Mouse (Mus musculus) liver, adult 2 months (tissue): ENCODE results near the gene Gstt1. TPM values are rescaled to one million over a fixed set of nuclear protein-coding genes. Genes with fewer than 3 reads are reported as not detected.
"Not testable (repeated sequence)": the region's sequence is repeated elsewhere in the genome, so short reads cannot be mapped to it uniquely, and the experiment has no call there.

ENCODE experiments used
- DNase-seq: peaks from one replicate; pipeline ENCODE4 v3.0.0-alpha.2; 2011; ENCODE audit warnings: low read depth, low spot score; ENCODE audit errors: extremely low read depth
- H3K27ac ChIP-seq: fragments of 200-500 bp; replicated peaks from 2 replicates; pipeline ENCODE4 v1.5.1; 2012; ENCODE audit warnings: low read depth, mild to moderate bottlenecking, control low read depth, inconsistent platforms, low read length; ENCODE audit not compliant: insufficient read depth
- H3K27me3 ChIP-seq: fragments of 200-500 bp; 2 replicates; pipeline ENCODE4 v1.6.1; 2012; ENCODE audit warnings: mild to moderate bottlenecking, moderate library complexity, low read length, inconsistent platforms; ENCODE audit not compliant: control insufficient read depth, insufficient read depth
- H3K36me3 ChIP-seq: fragments of 200-500 bp; 2 replicates; pipeline ENCODE4 v1.6.1; 2012; ENCODE audit warnings: low read length, inconsistent platforms; ENCODE audit not compliant: control insufficient read depth, insufficient read depth
- H3K4me1 ChIP-seq: fragments of 200-500 bp; 2 replicates; pipeline ENCODE4 v1.6.1; 2011; ENCODE audit warnings: low read length; ENCODE audit not compliant: control insufficient read depth, insufficient read depth
- H3K4me3 ChIP-seq: fragments of 200-500 bp; 2 replicates; pipeline ENCODE4 v1.5.1; 2011; ENCODE audit warnings: low read depth, mild to moderate bottlenecking, control low read depth, low read length, moderate library complexity; ENCODE audit not compliant: insufficient read depth
- H3K79me2 ChIP-seq: fragments of 200-500 bp; 2 replicates; pipeline ENCODE4 v1.6.1; 2012; ENCODE audit warnings: inconsistent platforms, mild to moderate bottlenecking, low read length, moderate library complexity; ENCODE audit not compliant: control insufficient read depth, insufficient read depth
- H3K9ac ChIP-seq: fragments of 200-500 bp; 2 replicates; pipeline ENCODE4 v1.6.1; 2012; ENCODE audit warnings: low read depth, mild to moderate bottlenecking, control low read depth, inconsistent platforms, low read length
- CTCF ChIP-seq: fragments of 200-500 bp; IDR thresholded peaks from 2 replicates; pipeline ENCODE4 v1.5.1; 2011; ENCODE audit warnings: low read depth, low read length, control low read depth
- POLR2A ChIP-seq: fragments of 200-500 bp; IDR thresholded peaks from 2 replicates; pipeline ENCODE4 v1.6.1; 2011; ENCODE audit warnings: low read length, control low read depth; ENCODE audit not compliant: insufficient read depth; ENCODE audit errors: extremely low read depth
- WGBS: fragments of 180-500 bp; shearing (Covaris S2); methylation state at CpG from one replicate; pipeline ENCODE4 v1.1.7; 2018; 5-methylcytosine and 5-hydroxymethylcytosine counted together
- polyA plus RNA-seq: library from polyadenylated mRNA; depleted of rRNA; stranded (reverse); fragments of >200 nt; gene quantifications from 2 replicates; pipeline ENCODE4 v1.2.3, GENCODE M21; 2012; rRNA removed
- total RNA-seq: library from RNA; depleted of rRNA; stranded (reverse); fragments of >200 nt; gene quantifications from 2 replicates; pipeline ENCODE4 v1.2.3, GENCODE M21; 2014; rRNA removed

Gene Gstt1
- total RNA-seq (458 and 622 TPM in 2 replicates), polyA plus RNA-seq (1,012 and 1,223 TPM in 2 replicates)

GRCm38 (mm10) chr10:75798176-75798696 is at the start of gene Gstt1:
TSS of gene Gstt1 (minus strand) at chr10:75798584.
- WGBS, result under 1% methylated on average over 18 of the region's 18 CpGs
- H3K9ac ChIP-seq, result peak within 1 kb of the TSS; percentile 75
- no peak for TF ChIP-seq CTCF
- peak; percentile 81; the same call in 1 of the 2 replicates for TF ChIP-seq POLR2A
- H3K27ac ChIP-seq, result peak within 1 kb of the TSS; percentile 81
- H3K4me3 ChIP-seq, result peak within 1 kb of the TSS; percentile 52
- DNase-seq, result peak; percentile 75
- H3K27me3 ChIP-seq, result no peaks in the 10 kb centered on the region
- H3K4me1 ChIP-seq, result peaks cover 20% of the 10 kb centered on the region
- H3K36me3 ChIP-seq, result no peaks in the 10 kb centered on the region
- peaks cover 12% of the 10 kb centered on the region; the same call in 1 of the 2 replicates for H3K79me2 ChIP-seq

DNA sequence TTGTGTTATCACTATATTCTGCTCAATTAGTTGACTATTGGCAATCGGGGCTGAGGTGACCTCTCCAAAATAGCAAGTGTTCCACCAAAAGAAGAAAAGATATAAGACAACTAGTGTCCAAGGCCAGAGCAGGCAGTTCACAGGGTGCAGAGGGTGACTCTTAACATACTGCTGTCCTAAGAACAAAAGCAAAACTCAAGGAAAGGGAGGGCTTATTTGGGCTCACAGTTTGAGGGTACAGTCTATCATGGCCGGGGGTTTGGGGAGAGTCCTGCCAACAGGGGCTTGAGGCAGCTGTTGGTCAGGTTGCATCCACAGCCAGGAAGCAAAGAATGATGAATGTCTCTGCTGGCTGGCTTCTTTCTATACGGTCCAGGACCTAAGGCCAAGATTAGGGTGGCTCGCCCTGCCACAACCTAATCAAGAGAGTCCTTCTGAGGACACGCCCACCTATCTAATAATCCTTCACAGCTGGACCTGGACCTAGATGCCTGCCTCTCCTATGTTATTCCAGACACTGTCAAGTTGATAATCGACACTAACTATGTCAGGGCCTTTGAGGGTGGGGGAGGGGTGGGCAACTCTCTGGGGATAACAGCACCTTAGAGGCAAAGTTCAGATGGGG is 47.0 kb upstream of the Gstt1 start:
- 69% methylated on average over 6 of the region's 6 CpGs for WGBS
- H3K79me2 ChIP-seq, result no peaks in the 10 kb centered on the region
- no peak overlapping the region for H3K27ac ChIP-seq
- H3K27me3 ChIP-seq, result no peaks in the 10 kb centered on the region
- no peaks in the 10 kb centered on the region for H3K4me1 ChIP-seq
- no peak overlapping the region for H3K9ac ChIP-seq
- no peak overlapping the region for H3K4me3 ChIP-seq
- no peak for TF ChIP-seq CTCF
- H3K36me3 ChIP-seq, result no peaks in the 10 kb centered on the region
- no peak for DNase-seq

- Histone ChIP-seq H3K4me3 (no peak overlapping the region), H3K27me3 (no peaks in the 10 kb centered on the region), H3K9ac (no peak overlapping the region), H3K79me2 (no peaks in the 10 kb centered on the region), H3K36me3 (no peaks in the 10 kb centered on the region), H3K4me1 (no peaks in the 10 kb centered on the region), H3K27ac (no peak overlapping the region)
- peak; percentile 54 for DNase-seq
- no peak for TF ChIP-seq POLR2A
- TF ChIP-seq CTCF, result no peak
- 18% methylated on average over 1 of the region's 1 CpGs for WGBS
Measured at GRCm38 (mm10) chr10:75844800-75845199, 46.4 kb upstream of the Gstt1 start.

DNA sequence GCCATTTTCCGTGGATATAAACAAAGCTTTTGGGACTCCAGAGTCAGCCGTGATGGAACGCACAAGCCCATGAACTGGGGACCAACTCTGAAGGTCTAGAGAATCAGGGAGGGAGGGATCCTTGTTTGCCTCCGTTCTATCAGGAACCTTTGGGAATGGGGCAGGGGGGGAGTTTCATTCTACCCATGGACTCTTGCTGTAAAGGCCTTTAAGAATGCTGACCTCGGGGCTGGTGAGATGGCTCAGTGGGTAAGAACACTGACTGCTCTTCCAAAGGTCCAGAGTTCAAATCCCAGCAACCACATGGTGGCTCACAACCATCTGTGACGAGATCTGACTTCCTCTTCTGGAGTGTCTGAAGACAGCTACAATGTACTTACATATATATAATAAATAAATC is 45.5 kb upstream of the Gstt1 start:
- 83% methylated on average over 6 of the region's 6 CpGs for WGBS
- H3K79me2 ChIP-seq, H3K4me1 ChIP-seq, H3K36me3 ChIP-seq, H3K27ac ChIP-seq, H3K4me3 ChIP-seq, H3K9ac ChIP-seq, DNase-seq, H3K27me3 ChIP-seq: not testable (repeated sequence)

DNA sequence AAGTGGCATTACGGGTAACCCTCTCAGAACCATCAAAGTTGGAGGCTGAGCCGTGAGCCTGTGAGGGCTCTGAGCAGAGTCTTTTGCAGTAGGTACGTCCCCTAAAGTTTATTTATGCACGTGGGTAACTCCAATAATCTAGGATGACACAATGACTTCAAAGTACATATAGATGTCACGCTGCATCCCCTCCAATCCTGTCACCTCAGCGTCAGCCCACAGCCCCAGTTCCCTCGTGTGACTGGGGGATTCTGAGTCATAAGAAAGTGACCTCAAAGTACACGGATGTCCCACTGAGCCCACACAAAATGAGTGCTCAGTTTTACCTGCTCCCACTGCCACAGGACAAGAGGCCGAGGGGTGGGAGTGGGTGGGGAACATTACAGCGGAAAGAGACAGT is 40.7 kb upstream of the Gstt1 start:
- Histone ChIP-seq H3K36me3 (no peaks in the 10 kb centered on the region), H3K27me3 (no peaks in the 10 kb centered on the region), H3K79me2 (no peaks in the 10 kb centered on the region), H3K4me1 (no peaks in the 10 kb centered on the region), H3K9ac (no peak overlapping the region), H3K27ac (no peak overlapping the region), H3K4me3 (no peak overlapping the region)
- no peak for TF ChIP-seq CTCF
- no peak for TF ChIP-seq POLR2A
- 87% methylated on average over 10 of the region's 10 CpGs for WGBS
- no peak for DNase-seq

- DNase-seq, result peak; percentile 97
Measured at GRCm38 (mm10) chr10:75837248-75837759, 38.9 kb upstream of the Gstt1 start, which contains the start of gene Gstt2. TSS of gene Gstt2 (minus strand) at chr10:75837424.

More at GRCm38 (mm10) chr10:75837248-75837759, 38.9 kb upstream of the Gstt1 start, which contains the start of gene Gstt2:
- Histone ChIP-seq H3K79me2 (no peaks in the 10 kb centered on the region), H3K9ac (peak within 1 kb of the TSS; percentile 54), H3K4me1 (peaks cover 6% of the 10 kb centered on the region; the same call in 1 of the 2 replicates), H3K27me3 (no peaks in the 10 kb centered on the region), H3K36me3 (no peaks in the 10 kb centered on the region), H3K4me3 (peak within 1 kb of the TSS; percentile 37), H3K27ac (peak within 1 kb of the TSS; percentile 65)
- TF ChIP-seq CTCF, result peak; percentile 14; the same call in 1 of the 2 replicates
- 0 out of 2 replicates have a peak, but pooled peaks have one; percentile 22 for TF ChIP-seq POLR2A
- WGBS, result under 1% methylated on average over 21 of the region's 21 CpGs
